Mouse (Mus musculus) layer of hippocampus, adult 11-12 months (tissue): ENCODE measurements at regions not wholly inside any gene's neighbourhood (a gene's known extent, or its start where the extent isn't known, plus 50 kb on each side); places are given as distances from the start of the nearest gene placed in this dataset.
A peak's percentile ranks its signal among the peaks of the same experiment; 100 is the strongest.

Source experiments
- DNase-seq: peaks from one replicate; pipeline ENCODE4 v3.0.0; 2022; ENCODE audit warnings: low spot score

- DNase-seq: peak; percentile 17
Measured at GRCm38 (mm10) chr14:83803412-83803811, 640.0 kb upstream of the Pcdh17 start.
